In the genomic region with DNA sequence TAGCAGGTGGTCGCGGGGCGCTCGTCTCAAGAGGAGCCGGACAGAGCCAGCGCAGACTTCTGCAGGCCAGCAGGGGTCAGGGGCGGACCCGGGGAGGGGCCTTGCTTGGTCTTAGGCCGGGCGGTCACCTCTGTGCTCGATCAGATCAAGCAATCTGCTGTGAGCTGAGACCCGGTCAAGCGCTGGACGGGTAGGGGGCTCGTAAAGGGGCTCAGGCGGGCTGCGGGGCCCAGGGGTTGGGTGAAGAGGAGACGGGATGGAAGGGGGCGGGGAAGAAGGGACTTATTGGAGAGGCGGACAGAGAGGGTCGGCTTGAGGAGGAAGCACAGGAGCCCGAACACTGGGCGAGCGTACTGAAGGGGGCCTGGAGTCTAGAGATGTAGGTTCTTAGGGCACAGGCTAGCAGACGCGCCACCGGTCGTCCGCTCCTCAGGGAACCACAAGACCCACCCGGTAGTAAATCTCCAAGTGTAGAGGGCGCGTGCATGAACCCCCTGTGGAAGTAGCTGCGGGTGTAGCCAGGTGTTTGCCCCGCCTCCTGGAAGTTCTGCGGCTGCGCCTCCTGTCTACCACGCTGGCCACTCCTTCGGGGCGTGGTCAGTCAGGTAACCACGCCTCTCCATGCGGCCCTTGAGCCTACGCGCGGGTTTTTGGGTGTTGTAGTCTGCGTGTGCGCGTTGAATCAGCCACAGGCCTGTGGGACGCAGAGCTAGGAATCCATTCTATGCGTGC, we compare ENCODE assay signal across 7 mouse cellular contexts. TPM values are rescaled to one million over a fixed set of nuclear protein-coding genes. Genes with fewer than 3 reads are reported as not detected.
DNase-seq lines count a peak whose midpoint lies in the region; ATAC-seq lines count a peak whose summit lies in the region.

No protein-coding gene starts in this region.

- intact Hi-C loops in left cerebral cortex, postnatal 36 days (cut with DNase I): loop anchor here (5.0 kb wide), 1 partner anchor 70 kb away; a partner anchor contains a TSS

- H3K4me3 ChIP-seq in intestine, embryonic 16.5 days (ENCODE audit: low read length): peak overlapping the region; percentile 72
- H3K4me3 ChIP-seq in midbrain, embryonic 11.5 days (ENCODE audit: low read depth, low read length): peak overlapping the region; percentile 69

- under 1% methylated on average over 49 of the region's 49 CpGs for WGBS in intestine, embryonic 16.5 days
- WGBS in midbrain, embryonic 11.5 days: under 1% methylated on average over 49 of the region's 49 CpGs

- peak; percentile 88 for ATAC-seq in intestine, embryonic 16.5 days
- ATAC-seq in midbrain, embryonic 11.5 days (ENCODE audit: low FRiP score): peak; percentile 92

- no peaks in the 10 kb centered on the region for H3K27me3 ChIP-seq in intestine, embryonic 16.5 days (replicated peaks; ENCODE audit: control insufficient read depth, insufficient read depth, low read length)
- no peaks in the 10 kb centered on the region for H3K27me3 ChIP-seq in midbrain, embryonic 11.5 days (ENCODE audit: control insufficient read depth, insufficient read depth, low read length)

- no peaks in the 10 kb centered on the region for H3K36me3 ChIP-seq in intestine, embryonic 16.5 days (ENCODE audit: control insufficient read depth, insufficient read depth, low read length)
- H3K36me3 ChIP-seq in midbrain, embryonic 11.5 days (ENCODE audit: control insufficient read depth, insufficient read depth, low read length): no peaks in the 10 kb centered on the region

- DNase-seq in adrenal gland, adult 8-10 months: peak; percentile 91
- DNase-seq in embryo, embryonic 9.5 days (ENCODE audit: extremely low spot score): peak; percentile 96
- DNase-seq in gastrocnemius, postnatal 4 days (ENCODE audit: low spot score in 2 of 2): peak; percentile 73 to 89
- peak; percentile 92 to 93 for DNase-seq in left cerebral cortex, postnatal 36 days (ENCODE audit: low spot score in 2 of 2)
- DNase-seq in midbrain, embryonic 11.5 days (ENCODE audit: low spot score, missing footprints): peak; percentile 100
- DNase-seq in skeletal muscle tissue, adult 2 months (ENCODE audit: low read depth, low spot score): peak; percentile 83

- H3K4me2 ChIP-seq in intestine, embryonic 16.5 days (ENCODE audit: low read depth, low read length): peak overlapping the region; percentile 89
- H3K4me2 ChIP-seq in midbrain, embryonic 11.5 days: peak overlapping the region; percentile 81

- H3K9ac ChIP-seq in intestine, embryonic 16.5 days (ENCODE audit: low read depth, low read length): peak overlapping the region; percentile 82
- H3K9ac ChIP-seq in midbrain, embryonic 11.5 days (ENCODE audit: low read length): peak overlapping the region; percentile 72

- no peaks in the 10 kb centered on the region for H3K9me3 ChIP-seq in intestine, embryonic 16.5 days (ENCODE audit: control insufficient read depth, low read length)
- H3K9me3 ChIP-seq in midbrain, embryonic 11.5 days (ENCODE audit: control insufficient read depth, low read length): no peaks in the 10 kb centered on the region

- peaks cover 16% of the 10 kb centered on the region for H3K4me1 ChIP-seq in intestine, embryonic 16.5 days (ENCODE audit: control insufficient read depth, insufficient read depth, low read length)
- peaks cover 15% of the 10 kb centered on the region for H3K4me1 ChIP-seq in midbrain, embryonic 11.5 days (ENCODE audit: control insufficient read depth, insufficient read depth, low read length)

- H3K27ac ChIP-seq in intestine, embryonic 16.5 days (ENCODE audit: low read length): peak overlapping the region; percentile 63
- H3K27ac ChIP-seq in midbrain, embryonic 11.5 days (ENCODE audit: low read depth, low read length): peak overlapping the region; percentile 40; the same call in 1 of the 2 replicates

RNA-seq across cellular contexts. Expression of a gene that starts 0.7 kb away (rescaled TPM):
- total RNA-seq in adrenal gland, adult 8-10 months (2022): 10 to 100 TPM; 15.9 to 21.1 (median 18.1) TPM
- 10 to 100 TPM in 1 of 2 experiments, 1 to 10 TPM in 1; 9.8 to 10.3 TPM for total RNA-seq in gastrocnemius, postnatal 4 days (2021)
- 65.3 and 73.7 TPM in 2 replicates for polyA plus RNA-seq in intestine, embryonic 16.5 days (2015; fragmentation: Nextera tagmentation; extraction: Ambion mirVana)
- 10 to 100 TPM; 22.1 to 23.0 TPM for total RNA-seq in left cerebral cortex, postnatal 36 days (2021)
- polyA plus RNA-seq in midbrain, embryonic 11.5 days (2014; fragmentation: Nextera tagmentation; extraction: Ambion mirVana): 27.5 and 29.5 TPM in 2 replicates

Comparison
In these comparisons a context has a peak if more than half of its experiments do, and no peak if none do; other contexts are left out.
1. Peak in every context shown above with its lines: DNase-seq, ATAC-seq, H3K4me3 ChIP-seq and H3K27ac ChIP-seq.